Mouse (Mus musculus) monocyte, adult 5-6 weeks (primary cell): ENCODE measurements around the gene Fndc3a. TPM values are rescaled to one million over a fixed set of nuclear protein-coding genes. Genes with fewer than 3 reads are reported as not detected.

Experiments
- ATAC-seq: fragments of 153-309, 156-312 bp; replicated peaks from 2 replicates; pipeline ENCODE4 v1.8.0; 2017; ENCODE audit warnings: mild to moderate bottlenecking; ENCODE audit not compliant: low TSS enrichment, insufficient number of reproducible peaks, severe bottlenecking, poor library complexity, low FRiP score
- total RNA-seq: library from RNA; stranded (forward); fragments of 200-1000, 200-491, 200-594 nt; gene quantifications from 3 replicates; pipeline ENCODE4 v1.2.3, GENCODE M21; 2017

Fndc3a gene
- total RNA-seq, 1 experiment from 2014 or later = 152 TPM

DNA sequence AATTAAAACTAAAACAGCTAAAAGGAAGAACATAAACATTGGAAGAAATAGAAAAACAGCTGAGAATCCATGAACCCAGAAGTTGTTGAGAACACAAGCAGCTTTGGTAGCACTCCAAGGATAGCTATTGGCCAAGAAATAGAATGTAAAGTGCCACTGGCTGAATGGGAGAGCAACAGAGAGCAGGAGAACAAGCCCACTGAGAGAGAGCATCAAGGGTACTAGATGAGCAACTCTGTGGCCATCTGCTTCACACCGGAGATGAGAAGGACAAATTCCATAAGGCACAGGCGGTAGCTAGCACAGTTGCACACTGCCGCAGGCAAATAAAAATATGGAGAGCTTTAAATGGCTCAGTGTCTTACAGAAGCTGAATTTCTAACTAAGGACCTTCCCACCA, 219.4 kb downstream of the Fndc3a start:
- ATAC-seq = no peak

Other genes starting within 250 kb of the Fndc3a start
- gene Gm9195, start 218.2 kb downstream of the Fndc3a start, total RNA-seq = not detected in 3 replicates